Mouse (Mus musculus) intestine, embryonic 14.5 days (tissue): Measurements from ENCODE around the gene Fpgs. TPM values are rescaled to one million over a fixed set of nuclear protein-coding genes. Genes with fewer than 3 reads are reported as not detected.

ENCODE experiments used
- ATAC-seq: fragments of 200-750 bp; cut with Nextera tagmentation; replicated peaks from 2 replicates; pipeline ENCODE4 v1.8.0; 2017; ENCODE audit warnings: low read depth, moderate number of reproducible peaks, moderate TSS enrichment, moderate library complexity; ENCODE audit not compliant: low FRiP score, low TSS enrichment
- DNase-seq: peaks from one replicate; pipeline ENCODE4 v3.0.0-alpha.2; 2018; ENCODE audit warnings: low spot score
- H3K27ac ChIP-seq: fragments of 300-500 bp; sonication (generic); 2 replicates; pipeline ENCODE4 v1.5.1; 2014; ENCODE audit warnings: low read depth, mild to moderate bottlenecking, control low read depth
- H3K27me3 ChIP-seq: fragments of 300-500 bp; sonication (generic); replicated peaks from 2 replicates; pipeline ENCODE4 v1.6.1; 2014; ENCODE audit warnings: low read length, control low read depth; ENCODE audit not compliant: control insufficient read depth, insufficient read depth
- H3K36me3 ChIP-seq: fragments of 300-500 bp; sonication (generic); 2 replicates; pipeline ENCODE4 v1.6.1; 2014; ENCODE audit warnings: low read length, control low read depth; ENCODE audit not compliant: control insufficient read depth, insufficient read depth
- H3K4me1 ChIP-seq: fragments of 300-500 bp; sonication (generic); replicated peaks from 2 replicates; pipeline ENCODE4 v1.6.1; 2014; ENCODE audit warnings: low read length, control low read depth, mixed read lengths; ENCODE audit not compliant: control insufficient read depth, insufficient read depth
- H3K4me2 ChIP-seq: fragments of 300-500 bp; sonication (generic); 2 replicates; pipeline ENCODE4 v1.6.1; 2014; ENCODE audit warnings: low read length
- H3K4me3 ChIP-seq: fragments of 300-500 bp; sonication (generic); 2 replicates; pipeline ENCODE4 v1.5.1; 2014; ENCODE audit warnings: low read depth, low read length, control low read depth, mixed read lengths
- H3K9ac ChIP-seq: fragments of 300-500 bp; sonication (generic); 2 replicates; pipeline ENCODE4 v1.6.1; 2014; ENCODE audit warnings: mild to moderate bottlenecking, low read length
- H3K9me3 ChIP-seq: fragments of 300-500 bp; sonication (generic); 2 replicates; pipeline ENCODE4 v1.6.1; 2016; ENCODE audit warnings: low read length, control low read depth; ENCODE audit not compliant: control insufficient read depth
- WGBS: fragments of 180-500 bp; shearing (Covaris S2); extraction: QIAGEN DNeasy Blood & Tissue Kit; methylation state at CpG from one replicate; pipeline ENCODE4 v1.1.7; 2014; 5-methylcytosine and 5-hydroxymethylcytosine counted together
- polyA plus RNA-seq: library from polyadenylated mRNA; unstranded; fragments of >200 nt; fragmentation: Nextera tagmentation; extraction: Ambion mirVana; gene quantifications from 2 replicates; pipeline ENCODE4 v1.2.1, GENCODE M21; 2014

The Fpgs gene
- polyA plus RNA-seq, 1 experiment from 2014 or later: 35.6 TPM

DNA sequence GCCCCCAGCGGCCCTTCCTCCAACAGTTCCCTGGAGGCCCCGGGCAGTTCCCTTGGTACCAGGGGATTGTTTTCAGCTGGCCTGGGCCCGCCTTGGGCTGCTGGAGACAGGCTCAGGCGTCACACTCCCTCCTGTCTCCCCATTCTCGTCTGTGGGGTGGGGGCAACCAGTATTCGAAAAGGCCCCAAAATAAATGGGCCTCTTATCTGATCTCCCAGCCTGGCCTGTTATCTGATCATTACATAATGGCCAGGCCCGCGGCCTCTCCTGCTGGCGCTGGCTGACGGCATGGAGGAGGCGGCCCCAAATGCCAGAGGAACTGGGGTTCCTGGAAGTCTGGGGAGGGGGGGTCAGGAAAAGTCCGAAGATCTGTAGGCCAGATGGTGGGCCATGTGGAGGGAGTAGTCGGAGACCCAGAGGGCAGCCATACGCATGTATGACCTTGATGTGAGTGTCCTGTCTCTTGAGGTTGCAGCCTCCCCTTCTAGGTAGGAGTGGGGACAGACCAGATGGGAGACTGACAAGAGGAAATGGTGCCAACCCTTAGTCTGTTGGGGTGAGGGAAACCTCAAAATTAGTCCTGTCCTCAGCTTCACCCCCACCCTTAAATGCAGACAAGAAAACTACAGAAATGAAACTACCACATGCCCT, 49.1 kb downstream of the Fpgs start:
- H3K4me3 ChIP-seq: no peak overlapping the region
- 59% methylated on average over 14 of the region's 14 CpGs for WGBS
- peaks cover 9% of the 10 kb centered on the region; the same call in 1 of the 2 replicates for H3K36me3 ChIP-seq
- no peak overlapping the region for H3K9ac ChIP-seq
- no peaks in the 10 kb centered on the region for H3K27me3 ChIP-seq
- H3K27ac ChIP-seq: peak overlapping the region; percentile 78
- DNase-seq: no peak
- H3K4me1 ChIP-seq: peaks cover 18% of the 10 kb centered on the region
- no peaks in the 10 kb centered on the region for H3K9me3 ChIP-seq
- no peak overlapping the region for H3K4me2 ChIP-seq
- ATAC-seq: no peak

DNA sequence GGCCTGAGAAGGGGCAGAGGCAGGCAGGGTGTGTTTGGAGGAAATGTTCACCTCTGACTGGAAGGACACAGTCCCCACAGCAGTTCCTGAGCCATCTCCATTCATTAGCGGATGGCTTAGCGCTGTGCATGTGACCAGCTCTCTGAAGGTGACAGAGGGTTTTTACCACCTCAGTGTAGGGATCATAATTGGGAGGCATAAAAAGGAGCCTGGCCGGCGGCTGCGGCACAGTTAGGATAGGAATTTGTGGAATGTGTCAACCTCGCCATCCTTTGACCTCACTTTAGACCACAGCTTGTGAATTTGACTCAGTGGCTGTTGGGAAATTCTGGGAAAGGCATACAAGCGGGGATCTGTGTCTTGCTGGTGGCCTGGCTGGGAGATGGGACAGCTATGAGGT, 50.2 kb downstream of the Fpgs start:
- H3K4me3 ChIP-seq: no peak overlapping the region
- peaks cover 9% of the 10 kb centered on the region; the same call in 1 of the 2 replicates for H3K36me3 ChIP-seq
- H3K4me1 ChIP-seq: peaks cover 18% of the 10 kb centered on the region
- DNase-seq (no peak), ATAC-seq (no peak)
- no peaks in the 10 kb centered on the region for H3K9me3 ChIP-seq
- H3K27ac ChIP-seq: 0 out of 2 replicates have a peak overlapping the region, but pooled peaks have one; percentile 43
- 31% methylated on average over 7 of the region's 7 CpGs for WGBS
- H3K27me3 ChIP-seq: no peaks in the 10 kb centered on the region
- H3K9ac ChIP-seq: no peak overlapping the region
- 0 out of 2 replicates have a peak overlapping the region, but pooled peaks have one; percentile 8 for H3K4me2 ChIP-seq

GRCm38 (mm10) chr2:32647366-32647765, 56.6 kb downstream of the Fpgs start:
- H3K36me3 ChIP-seq: 0 out of 2 replicates have a peak, but pooled peaks cover 3% of the 10 kb centered on the region
- DNase-seq (no peak), ATAC-seq (no peak)
- peaks cover 11% of the 10 kb centered on the region; the same call in 1 of the 2 replicates for H3K4me1 ChIP-seq
- WGBS: 81% methylated on average over 7 of the region's 7 CpGs
- H3K4me3 ChIP-seq: peak overlapping the region; percentile 31
- H3K27ac ChIP-seq: no peak overlapping the region
- no peaks in the 10 kb centered on the region for H3K27me3 ChIP-seq
- H3K9me3 ChIP-seq: no peaks in the 10 kb centered on the region
- no peak overlapping the region for H3K9ac ChIP-seq
- H3K4me2 ChIP-seq: peak overlapping the region; percentile 43

- Histone ChIP-seq H3K9ac (peak within 1 kb of the TSS; percentile 42), H3K27ac (peak within 1 kb of the TSS; percentile 73; the same call in 1 of the 2 replicates), H3K4me3 (peak within 1 kb of the TSS; percentile 31), H3K4me1 (peaks cover 11% of the 10 kb centered on the region; the same call in 1 of the 2 replicates), H3K27me3 (no peaks in the 10 kb centered on the region), H3K9me3 (no peaks in the 10 kb centered on the region), H3K4me2 (peak within 1 kb of the TSS; percentile 43), H3K36me3 (0 out of 2 replicates have a peak, but pooled peaks cover 3% of the 10 kb centered on the region)
- WGBS: 57% methylated on average over 31 of the region's 31 CpGs
- no peak for DNase-seq
- no peak for ATAC-seq
Measured at GRCm38 (mm10) chr2:32646379-32647056, 57.4 kb downstream of the Fpgs start, which contains the start of gene Eng. TSS of gene Eng (plus strand) at chr2:32646595.

DNA sequence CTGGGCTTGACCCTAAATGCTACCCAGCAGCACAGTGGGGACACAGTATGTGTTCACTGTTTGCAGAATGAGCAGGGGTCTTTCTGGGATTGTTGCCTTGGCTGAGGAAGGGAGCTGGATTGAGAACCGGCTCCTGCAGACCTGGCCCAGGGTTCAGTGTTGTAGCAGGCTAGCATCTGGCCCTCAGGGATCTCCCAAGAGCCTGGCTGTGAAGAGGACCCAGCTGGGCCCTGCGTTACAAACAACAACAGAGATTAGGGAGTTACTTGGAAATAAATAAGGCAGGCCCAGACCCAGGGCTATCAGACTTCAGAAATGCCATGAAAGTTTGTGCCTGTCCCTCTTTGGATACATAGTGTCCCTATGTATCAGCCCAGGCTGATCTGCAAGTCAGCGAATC, 58.3 kb downstream of the Fpgs start:
- 75% methylated on average over 3 of the region's 3 CpGs for WGBS
- DNase-seq (no peak), ATAC-seq (no peak; the same call in 1 of the 2 replicates)
- no peaks in the 10 kb centered on the region for H3K9me3 ChIP-seq
- no peak overlapping the region for H3K4me3 ChIP-seq
- no peak overlapping the region for H3K4me2 ChIP-seq
- H3K27me3 ChIP-seq: no peaks in the 10 kb centered on the region
- H3K4me1 ChIP-seq: peaks cover 13% of the 10 kb centered on the region
- no peak overlapping the region for H3K9ac ChIP-seq
- H3K27ac ChIP-seq: no peak overlapping the region
- H3K36me3 ChIP-seq: 0 out of 2 replicates have a peak, but pooled peaks cover 3% of the 10 kb centered on the region

DNA sequence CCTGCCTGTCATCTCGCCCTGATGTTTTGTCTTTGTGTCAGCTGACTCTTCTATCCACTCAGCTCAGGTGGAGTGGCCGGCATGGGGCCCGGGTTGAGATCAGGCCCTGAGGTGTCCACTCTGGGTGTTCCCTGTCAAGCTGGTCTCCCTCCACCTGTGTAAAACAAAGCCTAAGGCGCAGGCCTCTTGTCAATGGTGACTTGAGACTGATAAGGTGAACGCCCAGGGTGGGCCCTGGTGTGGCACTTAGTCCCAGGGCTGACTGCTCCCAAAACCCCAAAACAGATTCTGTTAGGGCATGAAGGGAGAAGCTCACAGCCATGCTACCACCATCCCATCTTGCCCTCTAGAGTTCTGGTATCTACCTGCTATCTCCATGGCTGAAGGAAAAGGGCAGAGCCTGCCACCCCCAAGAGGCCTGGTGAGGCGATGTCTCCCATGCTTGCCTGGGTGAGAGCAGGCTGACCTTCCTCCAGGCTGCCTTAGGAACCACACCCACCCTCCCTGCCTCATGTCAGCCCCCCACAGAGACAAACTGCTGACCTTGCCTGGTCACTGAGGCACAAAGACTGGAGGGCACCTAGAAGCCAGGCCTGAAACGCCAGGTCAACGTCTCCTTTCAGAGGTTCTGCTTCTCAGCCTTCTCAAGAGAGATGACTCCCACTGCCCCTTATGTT, 59.0 kb downstream of the Fpgs start:
- no peak for DNase-seq
- Histone ChIP-seq H3K4me2 (no peak overlapping the region), H3K4me3 (no peak overlapping the region), H3K4me1 (peaks cover 14% of the 10 kb centered on the region), H3K27ac (no peak overlapping the region), H3K9me3 (no peaks in the 10 kb centered on the region), H3K27me3 (no peaks in the 10 kb centered on the region), H3K36me3 (no peaks in the 10 kb centered on the region), H3K9ac (no peak overlapping the region)
- no peak for ATAC-seq
- WGBS: 81% methylated on average over 8 of the region's 8 CpGs

- no peaks in the 10 kb centered on the region for H3K36me3 ChIP-seq
- WGBS: 65% methylated on average over 9 of the region's 9 CpGs
- no peak for ATAC-seq
Measured at GRCm38 (mm10) chr2:32644083-32644482, 59.9 kb downstream of the Fpgs start.

DNA sequence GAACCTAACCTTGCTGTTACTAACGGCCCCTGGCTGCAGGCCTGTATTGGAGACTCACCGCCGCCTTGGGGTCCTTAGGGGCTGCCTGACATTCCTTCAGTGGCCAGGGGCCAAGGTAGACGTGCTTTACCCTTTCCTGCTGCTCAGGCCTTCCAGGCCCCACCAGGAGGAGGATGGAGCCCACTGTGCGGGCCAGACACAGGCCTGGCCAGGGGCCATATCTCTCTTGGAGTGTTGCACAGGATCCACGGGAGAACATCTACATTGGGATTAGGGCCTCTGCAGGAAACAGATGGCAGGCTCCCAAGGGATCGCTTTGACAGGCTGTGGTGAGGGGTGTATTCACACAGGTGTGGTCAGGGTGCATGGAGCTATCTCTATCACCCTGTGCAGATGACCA, 61.1 kb downstream of the Fpgs start:
- WGBS: 64% methylated on average over 7 of the region's 7 CpGs
- DNase-seq (no peak), ATAC-seq (no peak)
- H3K36me3 ChIP-seq: no peaks in the 10 kb centered on the region
- no peak overlapping the region for H3K9ac ChIP-seq
- H3K4me1 ChIP-seq: peaks cover 19% of the 10 kb centered on the region
- no peaks in the 10 kb centered on the region for H3K27me3 ChIP-seq
- no peak overlapping the region for H3K4me2 ChIP-seq
- no peak overlapping the region for H3K27ac ChIP-seq
- H3K4me3 ChIP-seq: no peak overlapping the region
- no peaks in the 10 kb centered on the region for H3K9me3 ChIP-seq

More at GRCm38 (mm10) chr2:32644083-32644482, 59.9 kb downstream of the Fpgs start:
- no peaks in the 10 kb centered on the region for H3K9me3 ChIP-seq
- peaks cover 14% of the 10 kb centered on the region for H3K4me1 ChIP-seq
- H3K27me3 ChIP-seq: no peaks in the 10 kb centered on the region
- no peak overlapping the region for H3K9ac ChIP-seq
- H3K4me2 ChIP-seq: no peak overlapping the region
- no peak overlapping the region for H3K27ac ChIP-seq
- no peak overlapping the region for H3K4me3 ChIP-seq
- DNase-seq: no peak
